ENCODE assay signal across 10 mouse cellular contexts in genomic region chr15:8806354-8806753, GRCm38 (mm10).
A peak's percentile ranks its signal among the peaks of the same experiment; 100 is the strongest.
DNase-seq lines count a peak whose midpoint lies in the region; ATAC-seq lines count a peak whose summit lies in the region.
"Had no signal": no experiment of that assay in that cellular context is flagged by ENCODE, and none has a peak within 500 bp of the region (broad histone marks: within the 10 kb centered on the region; RNA-seq: fewer than 3 reads in every experiment).

No protein-coding gene starts in this region.

- 65% methylated on average over 8 of the region's 8 CpGs for WGBS in neural tube, embryonic 11.5 days
- WGBS in embryonic facial prominence, embryonic 11.5 days = 31% methylated on average over 8 of the region's 8 CpGs
- 28% methylated on average over 8 of the region's 8 CpGs for WGBS in heart, embryonic 10.5 days
- 78% methylated on average over 8 of the region's 8 CpGs for WGBS in forebrain, embryonic 12.5 days

- no peak overlapping the region for H3K9ac ChIP-seq in neural tube, embryonic 11.5 days (ENCODE audit: low read length)
- no peak overlapping the region for H3K9ac ChIP-seq in embryonic facial prominence, embryonic 11.5 days (replicated peaks; ENCODE audit: low read length)
- H3K9ac ChIP-seq in forebrain, embryonic 12.5 days = no peak overlapping the region

- no peaks in the 10 kb centered on the region for H3K27me3 ChIP-seq in neural tube, embryonic 11.5 days (ENCODE audit: control insufficient read depth, insufficient read depth, low read length)
- no peaks in the 10 kb centered on the region for H3K27me3 ChIP-seq in embryonic facial prominence, embryonic 11.5 days (ENCODE audit: control insufficient read depth, insufficient read depth, low read length)
- no peaks in the 10 kb centered on the region for H3K27me3 ChIP-seq in heart, embryonic 10.5 days (ENCODE audit: insufficient read depth, poor library complexity, severe bottlenecking)
- H3K27me3 ChIP-seq in forebrain, embryonic 12.5 days = no peaks in the 10 kb centered on the region

- peak; percentile 13 for DNase-seq in neural tube, embryonic 11.5 days (ENCODE audit: low spot score)
- DNase-seq in neural tube, embryonic 10.5 days (ENCODE audit: extremely low spot score, low spot score) = no peak
- peak; percentile 80 for DNase-seq in embryonic facial prominence, embryonic 11.5 days (ENCODE audit: low spot score)
- DNase-seq in heart, embryonic 10.5 days (ENCODE audit: low spot score) = peak; percentile 77
- peak; percentile 11 for DNase-seq in lung, postnatal 36 days
- DNase-seq in kidney, adult 9 months = no peak
- no peak for DNase-seq in urinary bladder, postnatal 10 days (ENCODE audit: low spot score)

- no peaks in the 10 kb centered on the region for H3K9me3 ChIP-seq in neural tube, embryonic 11.5 days (ENCODE audit: control insufficient read depth, low read length)
- no peaks in the 10 kb centered on the region for H3K9me3 ChIP-seq in embryonic facial prominence, embryonic 11.5 days (replicated peaks; ENCODE audit: control insufficient read depth, low read length)
- no peaks in the 10 kb centered on the region for H3K9me3 ChIP-seq in heart, embryonic 10.5 days
- no peaks in the 10 kb centered on the region for H3K9me3 ChIP-seq in forebrain, embryonic 12.5 days

- no peak for ATAC-seq in neural tube, embryonic 11.5 days (ENCODE audit: insufficient read depth, low FRiP score, low TSS enrichment)
- peak; percentile 83 for ATAC-seq in embryonic facial prominence, embryonic 11.5 days (replicated peaks; ENCODE audit: insufficient number of reproducible peaks, low FRiP score, low TSS enrichment, low read depth)
- ATAC-seq in forebrain, embryonic 12.5 days (ENCODE audit: low FRiP score) = no peak

- no peaks in the 10 kb centered on the region for H3K4me1 ChIP-seq in neural tube, embryonic 11.5 days (ENCODE audit: control insufficient read depth, insufficient read depth, low read length)
- no peaks in the 10 kb centered on the region for H3K4me1 ChIP-seq in embryonic facial prominence, embryonic 11.5 days (ENCODE audit: control insufficient read depth, insufficient read depth, low read length)
- peaks cover 17% of the 10 kb centered on the region for H3K4me1 ChIP-seq in heart, embryonic 10.5 days
- H3K4me1 ChIP-seq in forebrain, embryonic 12.5 days = no peaks in the 10 kb centered on the region

- H3K4me2 ChIP-seq in neural tube, embryonic 11.5 days (ENCODE audit: low read depth) = no peak overlapping the region
- no peak overlapping the region for H3K4me2 ChIP-seq in embryonic facial prominence, embryonic 11.5 days (ENCODE audit: low read depth, low read length)
- no peak overlapping the region for H3K4me2 ChIP-seq in forebrain, embryonic 12.5 days
- H3K4me2 ChIP-seq: midbrain, embryonic 11.5 days had no signal

- H3K4me3 ChIP-seq in neural tube, embryonic 11.5 days (ENCODE audit: low read depth, low read length) = no peak overlapping the region
- H3K4me3 ChIP-seq in embryonic facial prominence, embryonic 11.5 days (ENCODE audit: low read depth, low read length) = no peak overlapping the region
- H3K4me3 ChIP-seq in heart, embryonic 10.5 days = no peak overlapping the region
- H3K4me3 ChIP-seq in forebrain, embryonic 12.5 days (replicated peaks) = no peak overlapping the region
- H3K4me3 ChIP-seq: erythroblast, embryonic 14.5 days had no signal

- no peak overlapping the region for H3K27ac ChIP-seq in neural tube, embryonic 11.5 days (ENCODE audit: low read depth, low read length)
- 0 out of 2 replicates have a peak overlapping the region, but pooled peaks have one; percentile 11 for H3K27ac ChIP-seq in embryonic facial prominence, embryonic 11.5 days (replicated peaks; ENCODE audit: low read depth, low read length)
- H3K27ac ChIP-seq in heart, embryonic 10.5 days = no peak overlapping the region
- no peak overlapping the region for H3K27ac ChIP-seq in forebrain, embryonic 12.5 days

- no peaks in the 10 kb centered on the region for H3K36me3 ChIP-seq in neural tube, embryonic 11.5 days (ENCODE audit: control insufficient read depth, insufficient read depth, low read length)
- no peaks in the 10 kb centered on the region for H3K36me3 ChIP-seq in embryonic facial prominence, embryonic 11.5 days (replicated peaks; ENCODE audit: control insufficient read depth, insufficient read depth, low read depth, low read length)
- H3K36me3 ChIP-seq in heart, embryonic 10.5 days = no peaks in the 10 kb centered on the region
- no peaks in the 10 kb centered on the region for H3K36me3 ChIP-seq in forebrain, embryonic 12.5 days (replicated peaks)

Comparison
In these comparisons a context has a peak if more than half of its experiments do, and no peak if none do; other contexts are left out.
1. DNase-seq: peak in neural tube, embryonic 11.5 days (single experiment), embryonic facial prominence, embryonic 11.5 days (single experiment), heart, embryonic 10.5 days (single experiment) and lung, postnatal 36 days (single experiment); none in neural tube, embryonic 10.5 days (single experiment), kidney, adult 9 months (single experiment) and urinary bladder, postnatal 10 days (single experiment).